Mouse (Mus musculus) inflammation-experienced regulatory T-cells (primary cell): ENCODE results near the gene 5530400C23Rik. TPM values are rescaled to one million over a fixed set of nuclear protein-coding genes. Genes with fewer than 3 reads are reported as not detected.

Experiments used
- polyA plus RNA-seq, 2 experiments: library from polyadenylated mRNA; unstranded; fragments of 100-300 nt; shearing (Covaris generic); gene quantifications; one replicate each; pipeline ENCODE4 v1.2.1; 2017

The 5530400C23Rik gene
- polyA plus RNA-seq: under 1 TPM in 1 of 2 experiments, not detected in 1; 0.91 TPM

GRCm38 (mm10) chr6:133291916-133292315 is at the start of gene 5530400C23Rik:
Gene 5530400C23Rik (plus strand): TSS chr6:133292216.

Other genes with a start within 250 kb of the 5530400C23Rik start
- not detected for gene Tas2r140, start 236.4 kb upstream of the 5530400C23Rik start, polyA plus RNA-seq
- gene Smim10l1, start 187.3 kb upstream of the 5530400C23Rik start, polyA plus RNA-seq: 10 to 100 TPM; 13.8 to 19.8 TPM